ENCODE assay signal across 22 mouse cellular contexts in the genomic region with DNA sequence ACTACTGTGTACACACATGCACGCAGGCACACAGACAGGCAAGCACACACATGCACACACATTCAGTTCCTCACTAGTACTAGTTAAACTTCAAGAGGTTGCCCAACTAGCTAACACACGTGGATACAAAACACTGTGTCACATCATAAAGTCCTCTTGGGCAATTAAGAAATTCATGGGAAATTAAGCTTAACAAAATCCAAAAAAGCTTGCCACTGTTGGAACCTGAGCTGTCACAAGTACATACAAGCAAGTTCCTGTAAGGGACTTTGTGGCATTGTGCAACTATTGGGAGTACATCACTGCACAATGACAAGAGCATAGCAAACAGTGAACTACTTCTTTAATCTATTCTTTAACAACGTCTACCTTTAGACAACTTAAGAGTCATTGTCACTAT.
DNase-seq lines count a peak whose midpoint lies in the region; ATAC-seq lines count a peak whose summit lies in the region.
"Had no signal": no experiment of that assay in that cellular context is flagged by ENCODE, and none has a peak within 500 bp of the region (broad histone marks: within the 10 kb centered on the region; RNA-seq: fewer than 3 reads in every experiment).

No protein-coding gene starts in this region.

- H3K27ac ChIP-seq in midbrain, embryonic 16.5 days (ENCODE audit: low read length): no peak overlapping the region
- no peak overlapping the region for H3K27ac ChIP-seq in liver, embryonic 12.5 days

- WGBS in midbrain, embryonic 16.5 days: 88% methylated on average over 3 of the region's 3 CpGs
- WGBS in liver, embryonic 12.5 days (ENCODE audit: insufficient replicate concordance): 88% methylated on average over 3 of the region's 3 CpGs

- no peaks in the 10 kb centered on the region for H3K4me1 ChIP-seq in midbrain, embryonic 16.5 days (ENCODE audit: control insufficient read depth, insufficient read depth, low read length)
- H3K4me1 ChIP-seq in liver, embryonic 12.5 days: peaks cover 33% of the 10 kb centered on the region

- no peak overlapping the region for H3K4me3 ChIP-seq in midbrain, embryonic 16.5 days (ENCODE audit: low read depth, low read length)
- H3K4me3 ChIP-seq in liver, embryonic 12.5 days: no peak overlapping the region

- H3K9ac ChIP-seq in midbrain, embryonic 16.5 days (ENCODE audit: low read depth, low read length): no peak overlapping the region
- no peak overlapping the region for H3K9ac ChIP-seq in liver, embryonic 12.5 days

- no peaks in the 10 kb centered on the region for H3K27me3 ChIP-seq in midbrain, embryonic 16.5 days (ENCODE audit: control insufficient read depth, insufficient read depth, low read depth, low read length)
- no peaks in the 10 kb centered on the region for H3K27me3 ChIP-seq in liver, embryonic 12.5 days (replicated peaks)
- H3K27me3 ChIP-seq: CH12.LX, Patski had no signal

- DNase-seq in 416B (ENCODE audit: low read depth): peak; percentile 15
- peak; percentile 63 for DNase-seq in fat pad, adult 2 months (ENCODE audit: extremely low read depth, low read depth, low spot score)
- DNase-seq in gonadal fat pad, adult 2 months (ENCODE audit: low read depth): peak; percentile 54
- no peak for DNase-seq in left cerebral cortex, adult 8-10 months (ENCODE audit: low spot score in 2 of 2)
- DNase-seq: adrenal gland, adult 2 months; adrenal gland, adult 8-10 months; adrenal gland, postnatal 10 days; adrenal gland, postnatal 14 days; adrenal gland, postnatal 25 days; adrenal gland, postnatal 36 days; B cell, adult 2 months; cerebellum, adult 11 months; cerebellum, adult 11-12 months; cerebellum, adult 18-20 months; cerebellum, adult 2 months had no signal

- no peak overlapping the region for H3K4me2 ChIP-seq in midbrain, embryonic 16.5 days (ENCODE audit: low read length)
- H3K4me2 ChIP-seq in liver, embryonic 12.5 days: no peak overlapping the region

- ATAC-seq in midbrain, embryonic 16.5 days: no peak
- no peak for ATAC-seq in liver, embryonic 12.5 days
- ATAC-seq: activated CD4-positive, CD25-positive, alpha-beta regulatory T cell, adult 4 months; CD4-positive, CD25-positive, alpha-beta regulatory T cell, adult 4 months; Patski had no signal

- no peaks in the 10 kb centered on the region for H3K9me3 ChIP-seq in midbrain, embryonic 16.5 days (replicated peaks; ENCODE audit: control insufficient read depth, low read length, poor library complexity, severe bottlenecking)
- no peaks in the 10 kb centered on the region for H3K9me3 ChIP-seq in liver, embryonic 12.5 days (replicated peaks)
- H3K9me3 ChIP-seq: G1E had no signal

- peaks cover 40% of the 10 kb centered on the region for H3K36me3 ChIP-seq in midbrain, embryonic 16.5 days (ENCODE audit: control insufficient read depth, insufficient read depth, low read length)
- H3K36me3 ChIP-seq in liver, embryonic 12.5 days: peaks cover 72% of the 10 kb centered on the region

Comparison
In these comparisons a context has a peak if more than half of its experiments do, and no peak if none do; other contexts are left out.
1. DNase-seq: peak in 416B (single experiment), fat pad, adult 2 months (single experiment) and gonadal fat pad, adult 2 months (single experiment); none in left cerebral cortex, adult 8-10 months (0 of 2).